ENCODE assay signal across 35 mouse cellular contexts in genomic region chr1:175562379-175562778, GRCm38 (mm10). TPM values are rescaled to one million over a fixed set of nuclear protein-coding genes. Genes with fewer than 3 reads are reported as not detected.
"Had no signal": no experiment of that assay in that cellular context is flagged by ENCODE, and none has a peak within 500 bp of the region (broad histone marks: within the 10 kb centered on the region; RNA-seq: fewer than 3 reads in every experiment).

No protein-coding gene starts in this region.

- H3K27me3 ChIP-seq: limb, embryonic 12.5 days; limb, embryonic 13.5 days; limb, embryonic 15.5 days; liver, embryonic 12.5 days; liver, embryonic 13.5 days; liver, embryonic 15.5 days; lung, embryonic 15.5 days; megakaryocyte, embryonic 14.5 days; midbrain, embryonic 12.5 days; midbrain, embryonic 13.5 days; neural tube, embryonic 12.5 days had no signal

- H3K4me3 ChIP-seq: limb, embryonic 10.5 days; limb, embryonic 12.5 days; limb, embryonic 13.5 days; limb, embryonic 15.5 days; liver, embryonic 12.5 days; liver, embryonic 13.5 days; liver, embryonic 15.5 days; lung, embryonic 15.5 days; megakaryocyte, embryonic 14.5 days; midbrain, embryonic 10.5 days; midbrain, embryonic 12.5 days; midbrain, embryonic 13.5 days; myocyte; neural tube, embryonic 12.5 days had no signal

- H3K4me2 ChIP-seq: limb, embryonic 12.5 days; limb, embryonic 13.5 days; limb, embryonic 15.5 days; liver, embryonic 11.5 days; liver, embryonic 12.5 days; liver, embryonic 13.5 days; liver, embryonic 15.5 days; lung, embryonic 14.5 days; lung, embryonic 15.5 days; midbrain, embryonic 11.5 days; midbrain, embryonic 12.5 days; midbrain, embryonic 13.5 days; neural tube, embryonic 12.5 days had no signal

- H3K9ac ChIP-seq: limb, embryonic 12.5 days; limb, embryonic 13.5 days; limb, embryonic 15.5 days; liver, embryonic 12.5 days; liver, embryonic 13.5 days; liver, embryonic 14.5 days; liver, embryonic 15.5 days; liver, postnatal 0 days; lung, embryonic 14.5 days; lung, embryonic 15.5 days; midbrain, embryonic 12.5 days; midbrain, embryonic 13.5 days; neural tube, embryonic 12.5 days had no signal

- H3K36me3 ChIP-seq: limb, embryonic 10.5 days; limb, embryonic 12.5 days; limb, embryonic 13.5 days; limb, embryonic 15.5 days; liver, embryonic 12.5 days; liver, embryonic 13.5 days; liver, embryonic 15.5 days; lung, embryonic 15.5 days; midbrain, embryonic 10.5 days; midbrain, embryonic 12.5 days; midbrain, embryonic 13.5 days; neural tube, embryonic 12.5 days had no signal

- ATAC-seq: liver, embryonic 12.5 days; liver, postnatal 0 days; lung, postnatal 0 days; midbrain, embryonic 13.5 days; midbrain, embryonic 16.5 days had no signal

- DNase-seq: left cerebral cortex, postnatal 4 days; liver; liver, embryonic 13.5 days; liver, postnatal 0 days; lung, adult 18-20 months; lung, adult 2 months; lung, embryonic 14.5 days; lung, postnatal 10 days; lung, postnatal 14 days; lung, postnatal 36 days; lung, postnatal 4 days; midbrain, embryonic 14.5 days had no signal

- H3K4me1 ChIP-seq: limb, embryonic 15.5 days; liver, embryonic 12.5 days; liver, embryonic 13.5 days; liver, embryonic 15.5 days; lung, embryonic 15.5 days; megakaryocyte, embryonic 14.5 days; midbrain, embryonic 10.5 days; midbrain, embryonic 12.5 days; midbrain, embryonic 13.5 days; neural tube, embryonic 12.5 days had no signal

- H3K27ac ChIP-seq: limb, embryonic 10.5 days; limb, embryonic 12.5 days; limb, embryonic 13.5 days; limb, embryonic 15.5 days; liver, embryonic 12.5 days; liver, embryonic 13.5 days; liver, embryonic 14.5 days; liver, embryonic 15.5 days; lung, embryonic 15.5 days; macrophage; midbrain, embryonic 10.5 days; midbrain, embryonic 12.5 days; midbrain, embryonic 13.5 days; neural tube, embryonic 12.5 days had no signal

- H3K9me3 ChIP-seq: limb, embryonic 10.5 days; limb, embryonic 12.5 days; limb, embryonic 13.5 days; limb, embryonic 15.5 days; liver, embryonic 12.5 days; liver, embryonic 13.5 days; liver, embryonic 15.5 days; lung, embryonic 15.5 days; midbrain, embryonic 10.5 days; midbrain, embryonic 12.5 days; midbrain, embryonic 13.5 days; neural tube, embryonic 12.5 days had no signal

RNA-seq across cellular contexts. Expression of gene Kmo, which starts 57.8 kb away (rescaled TPM):
- total RNA-seq: left cerebral cortex, postnatal 10 days; left cerebral cortex, postnatal 14 days; left cerebral cortex, postnatal 25 days; midbrain, postnatal 0 days had no signal
- polyA plus RNA-seq: limb, embryonic 10.5 days; midbrain, embryonic 14.5 days; midbrain, embryonic 16.5 days; midbrain, postnatal 0 days; myocyte had no signal
